Mouse (Mus musculus) Patski (cell line): ENCODE results near the gene Nlrc5. TPM values are rescaled to one million over a fixed set of nuclear protein-coding genes. Genes with fewer than 3 reads are reported as not detected.
"Not testable (repeated sequence)": the region's sequence is repeated elsewhere in the genome, so short reads cannot be mapped to it uniquely, and the experiment has no call there.

ENCODE experiments used
- ATAC-seq: fragments of 100-300 bp; one replicate; pipeline ENCODE4 v1.8.0; 2021
- CTCF ChIA-PET: fragments of 350-600 bp; sonication (Branson Sonifier 250); formaldehyde crosslinking; loops from one replicate; lab custom pipeline; 2022; ENCODE audit warnings: inconsistent platforms; lab: Charles Lee
- POLR2A ChIA-PET: fragments of 350-600 bp; sonication (Branson Sonifier 250); formaldehyde crosslinking; loops from one replicate; lab custom pipeline; 2022; ENCODE audit warnings: antibody characterized with exemption, inconsistent platforms; lab: Charles Lee
- DNase-seq: peaks from one replicate; pipeline ENCODE4 v3.0.0-alpha.2; 2011; ENCODE audit warnings: low read depth, low spot score
- H3K27me3 ChIP-seq: fragments of 371-371 bp; one replicate; pipeline ENCODE4 v1.5.1; 2021
- CTCF ChIP-seq: fragments of 100-300 bp; IDR thresholded peaks from one replicate; pipeline ENCODE4 v1.5.1; 2021
- in situ Hi-C: fragments of 300-500 bp; cut with MboI; formaldehyde crosslinking; loops from 3 replicates; pipeline ENCODE4 v1.11.1; 2018; ENCODE audit warnings: low pct_unique_long_range_greater_than_20kb, mixed read lengths
- polyA plus RNA-seq: library from polyadenylated mRNA; unstranded; gene quantifications from one replicate; pipeline ENCODE4 v1.2.3, GENCODE M21; 2021

Nlrc5 gene
- polyA plus RNA-seq, 1 experiment from 2014 or later = 0.76 TPM

DNA sequence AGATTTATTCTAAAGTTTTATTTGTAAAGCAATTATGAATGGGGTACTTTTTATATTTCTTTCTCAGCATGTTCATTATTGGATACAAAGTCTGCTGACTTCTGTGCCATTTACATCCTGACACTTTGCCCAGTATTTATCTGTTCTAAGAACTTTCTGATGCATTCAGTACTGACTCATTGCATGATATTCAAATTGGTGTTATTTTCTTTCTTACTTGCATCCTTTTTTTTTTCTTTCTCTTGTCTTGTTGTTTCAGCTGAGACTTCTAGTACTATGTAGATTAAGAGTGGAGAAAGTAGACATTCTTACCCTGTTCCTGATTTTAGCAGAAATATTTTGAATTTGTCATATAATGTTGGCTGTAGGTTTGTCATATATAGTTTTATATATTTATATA, 5.5 kb downstream of the Nlrc5 start:
- TF ChIP-seq CTCF = no peak
- no peak for DNase-seq
- no peak for ATAC-seq
- POLR2A ChIA-PET = no interaction called here
- peaks cover 12% of the 10 kb centered on the region for H3K27me3 ChIP-seq
- in situ Hi-C loops = loop anchor here (5.0 kb wide), 1 partner anchor 38 kb away; no protein-coding TSS in a partner anchor
- CTCF ChIA-PET = no interaction called here

GRCm38 (mm10) chr8:94440389-94440788, 6.2 kb downstream of the Nlrc5 start:
- CTCF ChIA-PET = no interaction called here
- H3K27me3 ChIP-seq = peaks cover 12% of the 10 kb centered on the region
- ATAC-seq (no peak), DNase-seq (no peak)
- in situ Hi-C loops = no loop called here
- POLR2A ChIA-PET = interaction anchor here (0.6 kb wide), 1 partner anchor 8 kb away, joined by 3 read pairs; no protein-coding TSS in a partner anchor
- no peak for TF ChIP-seq CTCF

DNA sequence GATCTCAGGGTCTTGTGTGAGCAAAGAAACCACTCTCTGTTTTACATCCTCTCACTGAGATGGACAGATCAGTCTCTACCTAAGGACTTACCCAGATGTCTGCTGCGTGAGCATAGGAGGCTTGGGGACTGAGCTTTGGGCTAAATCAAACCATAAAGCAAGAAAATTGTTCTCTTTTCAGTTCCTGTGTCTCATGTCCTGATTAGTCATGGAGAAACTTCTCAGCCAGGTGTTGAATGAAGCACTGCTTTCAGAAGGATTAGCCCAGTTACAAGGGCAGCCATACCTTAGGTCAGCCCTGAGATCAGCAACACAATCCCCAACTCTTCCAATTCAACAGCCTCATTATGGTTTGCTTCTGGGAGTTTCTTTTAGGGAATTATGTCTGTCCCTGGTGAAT, 7.5 kb downstream of the Nlrc5 start:
- TF ChIP-seq CTCF = no peak
- DNase-seq (no peak), ATAC-seq (no peak)
- in situ Hi-C loops = no loop called here
- H3K27me3 ChIP-seq = peaks cover 12% of the 10 kb centered on the region
- ChIA-PET POLR2A (no interaction called here), CTCF (no interaction called here)

- ChIA-PET POLR2A (no interaction called here), CTCF (interaction anchor here (1.5 kb wide), 1 partner anchor 49 kb away, joined by 5 read pairs; no protein-coding TSS in a partner anchor)
- TF ChIP-seq CTCF = no peak
- peaks cover 12% of the 10 kb centered on the region for H3K27me3 ChIP-seq
- ATAC-seq (no peak), DNase-seq (no peak)
- in situ Hi-C loops = no loop called here
These were observed 9.0 kb downstream of the Nlrc5 start for GRCm38 (mm10) chr8:94443153-94443552.

DNA sequence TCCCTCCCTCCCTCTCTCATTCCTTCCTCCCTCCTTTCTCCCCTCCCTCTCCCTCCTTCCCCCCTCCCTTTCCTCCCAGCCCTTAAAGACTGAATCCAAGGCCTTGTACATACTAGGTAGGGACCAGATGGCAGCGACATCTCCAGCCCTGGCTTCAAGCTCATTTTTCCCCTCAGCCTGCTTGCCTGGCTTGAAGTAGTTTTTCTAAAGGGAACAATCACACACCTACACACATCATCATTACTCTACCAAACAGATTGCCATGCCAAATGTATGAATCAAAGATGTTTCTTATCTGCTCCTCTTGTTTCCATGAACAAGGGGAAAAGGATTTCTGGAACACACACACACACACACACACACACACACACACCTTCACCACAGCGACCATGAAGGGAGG, 10.3 kb downstream of the Nlrc5 start:
- POLR2A ChIA-PET = no interaction called here
- DNase-seq = no peak
- in situ Hi-C loops = no loop called here
- CTCF ChIA-PET = no interaction called here
- peaks cover 11% of the 10 kb centered on the region for H3K27me3 ChIP-seq
- no peak for ATAC-seq
- no peak for TF ChIP-seq CTCF

DNA sequence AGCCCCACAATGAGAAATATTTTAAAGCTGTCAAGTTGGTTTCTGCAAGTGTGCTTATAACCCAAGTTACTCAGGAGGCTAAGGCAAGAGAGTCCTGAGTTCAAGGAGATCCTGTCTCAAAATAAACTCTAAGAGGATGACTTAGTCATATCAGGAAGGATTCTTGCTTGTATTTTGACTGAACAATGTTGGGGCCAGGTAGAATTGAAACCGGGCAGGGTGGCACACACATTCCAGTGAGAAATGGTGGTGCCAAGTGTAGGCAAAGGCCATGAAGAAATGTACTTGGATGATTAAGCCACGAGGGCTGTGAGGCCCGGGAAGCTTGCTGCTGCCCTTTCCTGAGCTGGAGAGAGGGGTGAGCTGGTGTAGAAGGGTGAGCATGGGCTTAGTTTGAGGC, 13.0 kb downstream of the Nlrc5 start:
- in situ Hi-C loops = no loop called here
- ATAC-seq (no peak), DNase-seq (no peak)
- CTCF ChIA-PET = no interaction called here
- POLR2A ChIA-PET = no interaction called here
- H3K27me3 ChIP-seq = peaks cover 4% of the 10 kb centered on the region
- no peak for TF ChIP-seq CTCF

- ATAC-seq (no peak), DNase-seq (no peak)
- in situ Hi-C loops = no loop called here
- H3K27me3 ChIP-seq = peaks cover 1% of the 10 kb centered on the region
- ChIA-PET CTCF (no interaction called here), POLR2A (no interaction called here)
- no peak for TF ChIP-seq CTCF
These were observed 13.6 kb downstream of the Nlrc5 start for GRCm38 (mm10) chr8:94447583-94448324.

- DNase-seq, H3K27me3 ChIP-seq, in situ Hi-C loops, ATAC-seq, POLR2A ChIA-PET, CTCF ChIA-PET: not testable (repeated sequence)
These were observed 18.8 kb downstream of the Nlrc5 start for GRCm38 (mm10) chr8:94452991-94453390.

DNA sequence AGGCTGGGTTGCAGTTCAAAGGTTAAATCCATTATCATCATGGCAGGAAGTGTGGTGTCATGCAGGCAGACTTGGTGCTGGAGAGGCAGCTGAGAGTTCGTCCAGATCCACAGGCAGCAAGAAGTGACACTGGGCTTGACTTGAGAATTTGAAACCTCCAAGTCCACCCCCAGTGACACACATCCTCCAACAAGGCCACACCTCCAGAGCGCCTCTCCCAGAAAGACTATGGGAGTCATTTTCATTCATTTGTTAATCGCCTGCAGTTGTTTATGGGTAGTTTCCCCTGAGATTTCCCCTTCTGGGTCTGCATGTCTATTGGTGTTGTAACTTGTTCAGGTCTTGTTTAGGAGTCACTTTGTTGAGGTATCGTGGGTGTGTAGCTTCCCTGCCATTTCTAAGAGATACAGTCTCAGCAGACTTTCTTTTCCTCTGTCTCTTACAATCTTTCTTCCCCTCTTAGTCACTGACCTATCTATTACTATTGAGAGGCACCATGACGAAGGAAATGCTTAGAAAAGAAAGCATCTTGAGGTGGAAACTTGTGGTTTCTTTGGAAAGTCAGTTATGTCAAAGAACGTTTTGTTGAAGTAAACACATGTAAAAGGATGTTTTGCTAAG, 19.8 kb downstream of the Nlrc5 start:
- in situ Hi-C loops = no loop called here
- H3K27me3 ChIP-seq = no peaks in the 10 kb centered on the region
- ATAC-seq (no peak), DNase-seq (no peak)
- no peak for TF ChIP-seq CTCF
- ChIA-PET CTCF (no interaction called here), POLR2A (no interaction called here)

DNA sequence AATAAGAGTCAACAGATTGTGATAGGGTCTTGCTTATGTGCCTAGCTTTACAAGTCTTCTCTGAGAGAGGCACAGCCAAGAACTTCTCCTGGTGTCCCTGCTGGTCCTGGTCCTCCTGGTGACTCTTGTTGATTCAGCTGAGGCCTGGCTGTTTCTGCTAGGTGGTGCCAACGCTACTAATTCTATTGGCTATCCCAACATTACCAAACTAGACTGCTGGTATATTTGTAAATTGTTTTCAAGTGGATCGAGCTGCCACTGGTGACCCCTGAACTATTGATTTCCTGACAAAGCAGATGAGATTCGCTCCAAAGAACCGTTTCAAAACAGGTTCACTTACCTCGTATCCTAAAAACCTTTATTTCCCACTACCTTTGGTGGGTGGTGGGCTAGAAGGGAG, 20.7 kb downstream of the Nlrc5 start:
- no peaks in the 10 kb centered on the region for H3K27me3 ChIP-seq
- ChIA-PET CTCF (no interaction called here), POLR2A (no interaction called here)
- in situ Hi-C loops = no loop called here
- DNase-seq = no peak
- TF ChIP-seq CTCF = no peak
- ATAC-seq = no peak

DNA sequence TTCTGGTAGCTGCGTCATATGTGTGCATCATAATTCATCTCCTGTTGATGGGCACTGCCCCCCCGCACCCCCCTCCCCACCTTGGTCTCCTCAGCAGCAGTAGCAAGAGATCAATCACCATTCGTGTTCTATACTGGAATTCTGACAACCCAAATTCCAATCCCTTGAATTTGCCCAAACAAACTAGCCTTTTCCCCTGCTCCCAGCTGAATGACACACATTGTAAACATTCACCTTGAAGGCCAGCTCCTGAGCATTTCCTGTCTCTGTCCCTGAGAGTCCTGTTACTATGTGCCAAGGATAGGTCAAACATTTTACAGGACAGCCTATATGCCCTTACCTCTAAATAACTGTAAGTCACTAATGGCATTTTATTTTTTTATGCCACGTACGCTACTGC, 21.9 kb downstream of the Nlrc5 start:
- CTCF ChIA-PET = interaction anchor here (1.6 kb wide), 1 partner anchor 30 kb away, joined by 4 read pairs; no protein-coding TSS in a partner anchor
- DNase-seq = no peak
- in situ Hi-C loops = no loop called here
- no peaks in the 10 kb centered on the region for H3K27me3 ChIP-seq
- POLR2A ChIA-PET = no interaction called here
- ATAC-seq = no peak
- no peak for TF ChIP-seq CTCF
